Mouse (Mus musculus) embryonic fibroblast, embryonic 13.5 days (primary cell): ENCODE data around the gene Hamp.

Experiments used
- CTCF ChIP-seq: IDR thresholded peaks from 2 replicates; pipeline ENCODE4 v1.5.1; 2011; ENCODE audit warnings: mild to moderate bottlenecking, control low read depth, low read length, moderate library complexity, borderline replicate concordance; ENCODE audit not compliant: insufficient read depth
- POLR2A ChIP-seq: IDR thresholded peaks from 2 replicates; pipeline ENCODE4 v1.6.1; 2011; ENCODE audit warnings: low read depth, mild to moderate bottlenecking, control low read depth, low read length, moderate library complexity

DNA sequence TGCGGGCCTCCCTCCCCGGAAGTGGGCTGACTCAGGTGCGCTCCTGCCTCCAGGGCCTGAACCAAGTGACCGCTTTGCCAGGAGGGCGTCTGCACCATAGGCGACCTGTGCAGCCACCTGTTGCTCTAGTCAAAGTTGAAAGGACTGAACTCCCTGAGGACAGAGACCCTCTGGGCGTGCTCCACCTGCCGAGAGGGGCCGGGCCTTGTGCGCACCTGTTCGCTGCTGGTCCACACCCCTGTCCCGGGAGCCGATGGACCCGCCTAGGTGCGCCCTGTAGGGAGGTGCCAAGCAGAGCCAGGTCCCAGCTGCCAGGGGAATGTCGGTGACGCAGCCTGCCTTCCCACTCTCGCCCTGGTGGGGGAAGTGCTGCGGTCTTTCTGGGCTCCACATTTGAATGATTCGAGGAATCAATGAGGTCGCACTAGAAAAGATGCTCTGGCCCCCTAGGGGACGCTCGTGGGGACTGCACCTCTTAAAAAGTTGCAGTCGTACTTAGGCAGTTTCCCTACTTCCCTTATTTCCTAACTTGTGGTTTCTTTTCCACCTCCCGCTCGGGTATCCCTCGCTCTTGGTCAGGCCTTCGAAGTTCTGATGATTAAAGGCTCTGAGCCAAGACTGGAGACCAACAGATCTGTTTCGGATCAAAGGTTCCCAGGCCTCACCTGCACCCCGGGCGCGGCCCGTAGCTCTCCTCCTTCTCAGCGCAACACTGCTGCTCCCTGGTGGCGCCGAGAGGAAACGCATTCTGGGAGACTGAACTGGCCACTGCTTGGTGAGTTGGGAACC, 29.9 kb upstream of the Hamp start, which contains the start of gene Fam187b:
- TF ChIP-seq CTCF (peak; percentile 95), POLR2A (no peak)
